Mouse (Mus musculus): ENCODE measurements around the gene Kcnh4.

The Kcnh4 gene

GRCm38 (mm10) chr11:100735134-100735865, 24.4 kb downstream of the Kcnh4 start:
- no peak for DNase-seq (ENCODE audit: low read depth, low spot score)

- DNase-seq (ENCODE audit: low read depth, low spot score) = no peak
Observed at GRCm38 (mm10) chr11:100730477-100731205, 29.1 kb downstream of the Kcnh4 start.

- DNase-seq (ENCODE audit: low read depth, low spot score) = no peak
Observed at GRCm38 (mm10) chr11:100729976-100730375, 29.8 kb downstream of the Kcnh4 start.

- DNase-seq (ENCODE audit: low read depth, low spot score) = no peak
Observed at GRCm38 (mm10) chr11:100728601-100729000, 31.1 kb downstream of the Kcnh4 start.

- no peak for DNase-seq (ENCODE audit: low read depth, low spot score)
Observed at GRCm38 (mm10) chr11:100727201-100727600, 32.5 kb downstream of the Kcnh4 start.

GRCm38 (mm10) chr11:100724919-100725512, 34.7 kb downstream of the Kcnh4 start:
- no peak for DNase-seq (ENCODE audit: low read depth, low spot score)

GRCm38 (mm10) chr11:100722493-100723028, 37.2 kb downstream of the Kcnh4 start:
- DNase-seq (ENCODE audit: low read depth, low spot score) = no peak

- DNase-seq (ENCODE audit: low read depth, low spot score) = no peak
Observed at GRCm38 (mm10) chr11:100721776-100722492, 37.8 kb downstream of the Kcnh4 start.

- DNase-seq (ENCODE audit: low read depth, low spot score) = no peak
Observed at GRCm38 (mm10) chr11:100721254-100721653, 38.5 kb downstream of the Kcnh4 start.

GRCm38 (mm10) chr11:100720345-100720744, 39.4 kb downstream of the Kcnh4 start:
- DNase-seq (ENCODE audit: low read depth, low spot score) = no peak

GRCm38 (mm10) chr11:100719893-100720292, 39.8 kb downstream of the Kcnh4 start:
- peak; percentile 77 for DNase-seq (ENCODE audit: low read depth, low spot score)

- no peak for DNase-seq (ENCODE audit: low read depth, low spot score)
Observed at GRCm38 (mm10) chr11:100719312-100719711, 40.4 kb downstream of the Kcnh4 start.

GRCm38 (mm10) chr11:100718866-100719265, 40.9 kb downstream of the Kcnh4 start:
- DNase-seq (ENCODE audit: low read depth, low spot score) = no peak

- DNase-seq (ENCODE audit: low read depth, low spot score) = no peak
Observed at GRCm38 (mm10) chr11:100718462-100718861, 41.3 kb downstream of the Kcnh4 start.

- DNase-seq (ENCODE audit: low read depth, low spot score) = no peak
Observed at GRCm38 (mm10) chr11:100716649-100717048, 43.1 kb downstream of the Kcnh4 start.

- no peak for DNase-seq (ENCODE audit: low read depth, low spot score)
Observed at GRCm38 (mm10) chr11:100714948-100715347, 44.8 kb downstream of the Kcnh4 start.

- DNase-seq (ENCODE audit: low read depth, low spot score) = peak; percentile 79
Observed at GRCm38 (mm10) chr11:100714534-100714915, 45.2 kb downstream of the Kcnh4 start.

- peak; percentile 92 for DNase-seq (ENCODE audit: low read depth, low spot score)
Observed at GRCm38 (mm10) chr11:100713735-100714533, 45.8 kb downstream of the Kcnh4 start, which contains the start of gene Hspb9. Gene Hspb9, plus strand, starts transcription at chr11:100713850.

GRCm38 (mm10) chr11:100713174-100713573, 46.6 kb downstream of the Kcnh4 start:
- DNase-seq (ENCODE audit: low read depth, low spot score) = no peak

GRCm38 (mm10) chr11:100711783-100712615, 47.7 kb downstream of the Kcnh4 start, which contains the start of gene Kat2a:
Gene Kat2a, minus strand, starts transcription at chr11:100712465.
- peak; percentile 93 for DNase-seq (ENCODE audit: low read depth, low spot score)

Data from ZHBTc4 (cell line).